Mouse (Mus musculus) ES-E14 (cell line): ENCODE measurements around the gene Spsb1. TPM values are rescaled to one million over a fixed set of nuclear protein-coding genes. Genes with fewer than 3 reads are reported as not detected.

Experiments used
- DNase-seq: peaks from one replicate; pipeline ENCODE4 v3.0.0-alpha.2; 2013; ENCODE audit warnings: low read depth, low spot score
- H3K27ac ChIP-seq: 2 replicates; pipeline ENCODE4 v1.5.1; 2012; ENCODE audit warnings: low read depth, mild to moderate bottlenecking, low read length, moderate library complexity, mixed read lengths; ENCODE audit not compliant: poor library complexity, insufficient read depth, severe bottlenecking
- H3K36me3 ChIP-seq: 2 replicates; pipeline ENCODE4 v1.6.1; 2012; ENCODE audit warnings: mild to moderate bottlenecking, low read length, moderate library complexity, mixed read lengths; ENCODE audit not compliant: control insufficient read depth, poor library complexity, insufficient read depth, severe bottlenecking
- H3K4me1 ChIP-seq, 2 experiments: fragments of 150-350 bp in 1 of 2; sonication (generic) in 1 of 2; 2 replicates each; pipeline ENCODE4 v1.6.1; 2012; ENCODE audit warnings: low read length in 2 of 2, mild to moderate bottlenecking in 1 of 2, mixed read lengths in 1 of 2; ENCODE audit not compliant: control insufficient read depth in 2 of 2, insufficient read depth in 2 of 2, poor library complexity in 1 of 2
- H3K4me3 ChIP-seq, 2 experiments: fragments of 150-350 bp in 1 of 2; sonication (generic) in 1 of 2; 2 replicates each; pipeline ENCODE4 v1.5.1; 2012; ENCODE audit warnings: low read length in 2 of 2, low read depth in 1 of 2, mild to moderate bottlenecking in 1 of 2, mixed read lengths in 1 of 2; ENCODE audit not compliant: insufficient read depth in 1 of 2, poor library complexity in 1 of 2, severe bottlenecking in 1 of 2
- H3K9ac ChIP-seq: 2 replicates; pipeline ENCODE4 v1.6.1; 2012; ENCODE audit warnings: low read depth, mild to moderate bottlenecking, low read length, mixed read lengths; ENCODE audit not compliant: poor library complexity, insufficient read depth, severe bottlenecking
- H3K9me3 ChIP-seq: fragments of 150-350 bp; sonication (generic); 2 replicates; pipeline ENCODE4 v1.6.1; 2012; ENCODE audit warnings: low read depth, mild to moderate bottlenecking, low read length; ENCODE audit not compliant: control insufficient read depth, insufficient read depth
- CHD2 ChIP-seq: IDR thresholded peaks from 2 replicates; pipeline ENCODE4 v1.6.1; 2014; ENCODE audit warnings: mild to moderate bottlenecking, low read depth, low read length, inconsistent platforms
- HCFC1 ChIP-seq: IDR thresholded peaks from 2 replicates; pipeline ENCODE4 v1.6.1; 2012; ENCODE audit warnings: low read length, inconsistent platforms, borderline replicate concordance; ENCODE audit not compliant: insufficient read depth
- MAFK ChIP-seq: IDR thresholded peaks from 2 replicates; pipeline ENCODE4 v1.6.1; 2014; ENCODE audit warnings: mild to moderate bottlenecking, low read depth, low read length, inconsistent platforms; ENCODE audit not compliant: insufficient read depth
- ZC3H11A ChIP-seq: IDR thresholded peaks from 2 replicates; pipeline ENCODE4 v1.6.1; 2012; ENCODE audit warnings: low read depth, mild to moderate bottlenecking, inconsistent platforms, low read length, borderline replicate concordance
- ZNF384 ChIP-seq: IDR thresholded peaks from 2 replicates; pipeline ENCODE4 v1.6.1; 2012; ENCODE audit warnings: low read depth, low read length, inconsistent platforms
- in situ Hi-C, 2 experiments: fragments of 600-800 bp; cut with MboI; formaldehyde crosslinking; loops; one replicate each; pipeline ENCODE4 v1.15.1; 2025; ENCODE audit warnings: low sequenced_read_pairs in 2 of 2, inconsistent platforms in 1 of 2; ENCODE audit not compliant: unreplicated experiment in 2 of 2
- total RNA-seq: library from RNA; depleted of rRNA; stranded (reverse); fragments of 300-350 nt; gene quantifications from 2 replicates; pipeline ENCODE4 v1.2.3, GENCODE M21; 2012

The Spsb1 gene
- total RNA-seq, 1 experiment = 12.0 TPM

- in situ Hi-C loops = loop anchor here in 1 of 2 experiments (10.0 kb wide), 1 partner anchor 145 kb away; no protein-coding TSS in a partner anchor
- Histone ChIP-seq H3K27ac (no peak overlapping the region), H3K36me3 (peaks cover 9% of the 10 kb centered on the region), H3K4me3 (no peak overlapping the region), H3K4me1 (peaks cover 0 to 4% of the 10 kb centered on the region in 2 experiments; a peak in 2 of 4 replicates), H3K9ac (no peak overlapping the region), H3K9me3 (no peaks in the 10 kb centered on the region)
- TF ChIP-seq ZC3H11A (peak; percentile 44; the same call in 1 of the 2 replicates), HCFC1 (no peak)
- peak; percentile 76 for DNase-seq
These were observed 25.0 kb upstream of the Spsb1 start for GRCm38 (mm10) chr4:149979819-149980308.

DNA sequence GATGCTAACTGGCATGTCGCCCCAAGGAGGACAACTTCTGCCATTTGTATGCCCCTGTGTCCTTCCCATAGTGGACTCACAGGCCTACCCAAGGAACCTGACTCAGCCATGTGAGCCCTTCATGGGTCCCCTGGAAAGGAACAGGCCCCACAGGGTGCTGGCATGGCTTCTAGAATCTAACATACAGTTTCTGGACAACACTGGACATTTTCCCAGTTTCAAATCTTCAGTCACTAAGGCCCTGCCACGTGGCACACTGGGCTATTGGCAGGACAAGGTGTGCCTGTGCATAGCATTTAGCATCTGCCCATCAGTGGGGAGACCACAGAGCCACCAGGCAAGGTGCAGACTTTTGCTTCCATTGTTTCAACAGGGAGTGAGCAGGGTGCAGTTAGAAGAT lies 24.0 kb upstream of the Spsb1 start:
- Histone ChIP-seq H3K36me3 (peaks cover 9% of the 10 kb centered on the region), H3K9me3 (no peaks in the 10 kb centered on the region), H3K27ac (no peak overlapping the region), H3K4me3 (no peak overlapping the region), H3K4me1 (peaks cover 0 to 4% of the 10 kb centered on the region in 2 experiments; a peak in 2 of 4 replicates), H3K9ac (no peak overlapping the region)
- in situ Hi-C loops = loop anchor here in 1 of 2 experiments (10.0 kb wide), 1 partner anchor 144 kb away; no protein-coding TSS in a partner anchor
- DNase-seq = no peak
- TF ChIP-seq HCFC1 (no peak), MAFK (no peak), ZC3H11A (no peak), ZNF384 (no peak), CHD2 (no peak)

DNA sequence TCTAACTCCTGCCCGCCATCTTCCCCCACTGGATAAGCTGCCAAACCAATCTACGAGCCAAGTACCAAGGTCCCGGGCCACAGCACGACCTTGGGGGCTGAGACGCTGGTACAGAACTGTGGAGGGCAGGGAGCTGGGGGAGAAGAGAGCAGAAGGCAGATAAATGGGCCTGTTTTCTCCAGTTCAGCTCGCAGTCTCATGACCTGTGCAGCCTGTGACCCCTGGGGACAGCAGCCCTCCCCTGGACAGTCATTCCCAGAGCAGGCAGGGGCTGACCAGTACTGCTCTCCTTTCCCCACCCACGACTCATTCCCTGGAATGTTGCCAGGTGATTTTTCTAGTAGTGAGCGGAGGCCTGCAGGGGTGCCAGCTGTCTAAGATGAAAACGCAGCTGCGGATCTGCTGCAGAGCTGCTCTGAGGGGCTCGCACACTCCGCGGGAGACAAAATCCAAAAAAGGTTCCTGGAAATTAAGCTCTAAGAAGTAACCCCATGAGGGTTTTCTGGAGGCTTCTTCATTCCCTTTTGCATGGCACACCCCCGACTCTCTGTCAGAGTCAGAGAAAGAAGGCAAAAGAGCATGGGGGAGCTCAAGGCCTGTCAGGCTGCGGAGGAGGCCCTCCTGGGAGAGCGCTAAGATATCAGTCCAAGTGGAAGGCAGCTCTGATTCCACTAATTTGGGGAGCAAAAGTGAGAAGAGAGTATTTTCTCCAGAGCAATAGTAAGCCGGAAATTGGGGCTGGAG lies 23.1 kb upstream of the Spsb1 start:
- peaks cover 9% of the 10 kb centered on the region for H3K36me3 ChIP-seq
- in situ Hi-C loops = loop anchor here in 1 of 2 experiments (10.0 kb wide), 1 partner anchor 143 kb away; no protein-coding TSS in a partner anchor
- peaks cover 0 to 4% of the 10 kb centered on the region in 2 experiments; a peak in 2 of 4 replicates for H3K4me1 ChIP-seq
- TF ChIP-seq MAFK (no peak), ZC3H11A (no peak), ZNF384 (no peak), HCFC1 (no peak), CHD2 (no peak)
- H3K9ac ChIP-seq = no peak overlapping the region
- H3K27ac ChIP-seq = no peak overlapping the region
- H3K4me3 ChIP-seq = no peak overlapping the region
- no peak for DNase-seq
- no peaks in the 10 kb centered on the region for H3K9me3 ChIP-seq

DNA sequence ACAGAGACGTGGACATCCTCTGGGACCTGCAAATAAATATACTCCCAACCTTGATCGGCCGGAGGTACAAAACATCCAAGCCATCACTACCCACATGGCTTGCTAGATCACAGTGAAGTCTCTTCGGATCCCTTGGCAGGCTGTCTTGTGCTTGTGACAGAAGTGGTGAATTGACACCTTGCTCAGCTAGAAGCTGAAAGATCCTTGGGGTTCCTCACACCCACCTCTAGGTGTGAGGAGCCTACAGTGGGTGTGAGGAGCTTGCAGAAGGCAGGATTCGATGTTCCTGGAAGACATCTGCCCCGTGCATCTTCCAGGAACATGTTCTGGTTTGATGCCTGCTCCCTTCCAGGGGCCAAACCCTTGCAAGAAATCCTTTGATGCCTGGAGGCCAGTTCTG lies 22.3 kb upstream of the Spsb1 start:
- no peak overlapping the region for H3K27ac ChIP-seq
- no peak overlapping the region for H3K9ac ChIP-seq
- DNase-seq = no peak
- in situ Hi-C loops = loop anchor here in 1 of 2 experiments (10.0 kb wide), 1 partner anchor 142 kb away; no protein-coding TSS in a partner anchor
- no peak for TF ChIP-seq CHD2
- TF ChIP-seq ZC3H11A = no peak
- TF ChIP-seq HCFC1 = no peak
- no peak for TF ChIP-seq MAFK
- TF ChIP-seq ZNF384 = no peak
- no peak overlapping the region for H3K4me3 ChIP-seq
- H3K36me3 ChIP-seq = peaks cover 9% of the 10 kb centered on the region
- H3K4me1 ChIP-seq = peaks cover 0 to 4% of the 10 kb centered on the region in 2 experiments; a peak in 2 of 4 replicates
- H3K9me3 ChIP-seq = no peaks in the 10 kb centered on the region
